Mouse (Mus musculus): ENCODE measurements at regions not wholly inside any gene's neighbourhood (a gene's known extent, or its start where the extent isn't known, plus 50 kb on each side); places are given as distances from the start of the nearest gene placed in this dataset.
"Not testable (repeated sequence)": the region's sequence is repeated elsewhere in the genome, so short reads cannot be mapped to it uniquely, and the experiment has no call there.

GRCm38 (mm10) chr17:48688944-48689343 is 234.2 kb downstream of the Unc5cl start:
- H3K27me3 ChIP-seq (ENCODE audit: control insufficient read depth, insufficient read depth, low read length), result no peaks in the 10 kb centered on the region
- no peaks in the 10 kb centered on the region for H3K4me1 ChIP-seq (ENCODE audit: control insufficient read depth, insufficient read depth, low read length)
- no peak overlapping the region for H3K4me2 ChIP-seq (ENCODE audit: low read depth, low read length)
- 65% methylated on average over 2 of the region's 2 CpGs for WGBS
- no peaks in the 10 kb centered on the region for H3K9me3 ChIP-seq (replicated peaks; ENCODE audit: control insufficient read depth, low read length)
- no peak overlapping the region for H3K9ac ChIP-seq (ENCODE audit: low read length)
- H3K36me3 ChIP-seq (ENCODE audit: control insufficient read depth, insufficient read depth), result no peaks in the 10 kb centered on the region
- H3K27ac ChIP-seq (ENCODE audit: low read length), result no peak overlapping the region
- no peak for ATAC-seq (replicated peaks; ENCODE audit: extremely low read depth, insufficient read depth, low FRiP score)
- no peak overlapping the region for H3K4me3 ChIP-seq (ENCODE audit: low read length)

GRCm38 (mm10) chr17:48698456-48698855 is 233.7 kb upstream of the Lrfn2 start:
- peaks cover 9% of the 10 kb centered on the region; the same call in 1 of the 2 replicates for H3K9me3 ChIP-seq (replicated peaks; ENCODE audit: control insufficient read depth, low read length)
- 61% methylated on average over 5 of the region's 5 CpGs for WGBS
- H3K36me3 ChIP-seq (ENCODE audit: control insufficient read depth, insufficient read depth), result no peaks in the 10 kb centered on the region
- no peak for ATAC-seq (replicated peaks; ENCODE audit: extremely low read depth, insufficient read depth, low FRiP score)
- no peak overlapping the region for H3K4me2 ChIP-seq (ENCODE audit: low read depth, low read length)
- H3K27ac ChIP-seq (ENCODE audit: low read length), result no peak overlapping the region
- H3K4me3 ChIP-seq (ENCODE audit: low read length), result no peak overlapping the region
- H3K27me3 ChIP-seq (ENCODE audit: control insufficient read depth, insufficient read depth, low read length), result no peaks in the 10 kb centered on the region
- H3K9ac ChIP-seq (ENCODE audit: low read length), result no peak overlapping the region
- H3K4me1 ChIP-seq (ENCODE audit: control insufficient read depth, insufficient read depth, low read length), result no peaks in the 10 kb centered on the region

- no peak for ATAC-seq (replicated peaks; ENCODE audit: extremely low read depth, insufficient read depth, low FRiP score)
- Histone ChIP-seq H3K9ac (ENCODE audit: low read length) (no peak overlapping the region), H3K4me1 (ENCODE audit: control insufficient read depth, insufficient read depth, low read length) (no peaks in the 10 kb centered on the region), H3K4me2 (ENCODE audit: low read depth, low read length) (no peak overlapping the region), H3K27ac (ENCODE audit: low read length) (no peak overlapping the region), H3K4me3 (ENCODE audit: low read length) (no peak overlapping the region), H3K9me3 (replicated peaks; ENCODE audit: control insufficient read depth, low read length) (peaks cover 9% of the 10 kb centered on the region; the same call in 1 of the 2 replicates), H3K27me3 (ENCODE audit: control insufficient read depth, insufficient read depth, low read length) (no peaks in the 10 kb centered on the region), H3K36me3 (ENCODE audit: control insufficient read depth, insufficient read depth) (no peaks in the 10 kb centered on the region)
- 26% methylated on average over 10 of the region's 10 CpGs for WGBS
Measured at GRCm38 (mm10) chr17:48700591-48700990, 231.6 kb upstream of the Lrfn2 start.

- H3K27me3 ChIP-seq (ENCODE audit: control insufficient read depth, insufficient read depth, low read length), result no peaks in the 10 kb centered on the region
- WGBS, result 69% methylated on average over 4 of the region's 4 CpGs
- no peak overlapping the region for H3K27ac ChIP-seq (ENCODE audit: low read length)
- no peaks in the 10 kb centered on the region for H3K4me1 ChIP-seq (ENCODE audit: control insufficient read depth, insufficient read depth, low read length)
- no peak overlapping the region for H3K4me3 ChIP-seq (ENCODE audit: low read length)
- ATAC-seq (replicated peaks; ENCODE audit: extremely low read depth, insufficient read depth, low FRiP score), result no peak
- no peaks in the 10 kb centered on the region for H3K36me3 ChIP-seq (ENCODE audit: control insufficient read depth, insufficient read depth)
- no peak overlapping the region for H3K4me2 ChIP-seq (ENCODE audit: low read depth, low read length)
- H3K9me3 ChIP-seq (replicated peaks; ENCODE audit: control insufficient read depth, low read length), result no peaks in the 10 kb centered on the region
- H3K9ac ChIP-seq (ENCODE audit: low read length), result no peak overlapping the region
Measured at GRCm38 (mm10) chr17:48720506-48720905, 211.7 kb upstream of the Lrfn2 start.

- H3K4me2 ChIP-seq (ENCODE audit: low read depth, low read length), result no peak overlapping the region
- no peak overlapping the region for H3K27ac ChIP-seq (ENCODE audit: low read length)
- 57% methylated on average over 10 of the region's 10 CpGs for WGBS
- no peak overlapping the region for H3K9ac ChIP-seq (ENCODE audit: low read length)
- H3K9me3 ChIP-seq (replicated peaks; ENCODE audit: control insufficient read depth, low read length), result no peaks in the 10 kb centered on the region
- ATAC-seq (replicated peaks; ENCODE audit: extremely low read depth, insufficient read depth, low FRiP score), result no peak
- no peak overlapping the region for H3K4me3 ChIP-seq (ENCODE audit: low read length)
- peaks cover 2% of the 10 kb centered on the region; the same call in 1 of the 2 replicates for H3K27me3 ChIP-seq (ENCODE audit: control insufficient read depth, insufficient read depth, low read length)
- H3K4me1 ChIP-seq (ENCODE audit: control insufficient read depth, insufficient read depth, low read length), result no peaks in the 10 kb centered on the region
- no peaks in the 10 kb centered on the region for H3K36me3 ChIP-seq (ENCODE audit: control insufficient read depth, insufficient read depth)
Measured at GRCm38 (mm10) chr17:48723286-48723685, 208.9 kb upstream of the Lrfn2 start.

GRCm38 (mm10) chr17:48724513-48725112 is 207.6 kb upstream of the Lrfn2 start:
- Histone ChIP-seq H3K4me2 (ENCODE audit: low read depth, low read length) (no peak overlapping the region), H3K9ac (ENCODE audit: low read length) (no peak overlapping the region), H3K4me3 (ENCODE audit: low read length) (no peak overlapping the region), H3K36me3 (ENCODE audit: control insufficient read depth, insufficient read depth) (no peaks in the 10 kb centered on the region), H3K27me3 (ENCODE audit: control insufficient read depth, insufficient read depth, low read length) (peaks cover 2% of the 10 kb centered on the region; the same call in 1 of the 2 replicates), H3K27ac (ENCODE audit: low read length) (no peak overlapping the region), H3K4me1 (ENCODE audit: control insufficient read depth, insufficient read depth, low read length) (no peaks in the 10 kb centered on the region), H3K9me3 (replicated peaks; ENCODE audit: control insufficient read depth, low read length) (no peaks in the 10 kb centered on the region)
- no peak for ATAC-seq (replicated peaks; ENCODE audit: extremely low read depth, insufficient read depth, low FRiP score)
- 74% methylated on average over 11 of the region's 11 CpGs for WGBS

GRCm38 (mm10) chr17:48726460-48726859 is 205.7 kb upstream of the Lrfn2 start:
- Histone ChIP-seq H3K9me3 (replicated peaks; ENCODE audit: control insufficient read depth, low read length) (no peaks in the 10 kb centered on the region), H3K4me1 (ENCODE audit: control insufficient read depth, insufficient read depth, low read length) (no peaks in the 10 kb centered on the region), H3K9ac (ENCODE audit: low read length) (no peak overlapping the region), H3K36me3 (ENCODE audit: control insufficient read depth, insufficient read depth) (no peaks in the 10 kb centered on the region), H3K4me2 (ENCODE audit: low read depth, low read length) (no peak overlapping the region), H3K27me3 (ENCODE audit: control insufficient read depth, insufficient read depth, low read length) (peaks cover 2% of the 10 kb centered on the region; the same call in 1 of the 2 replicates), H3K27ac (ENCODE audit: low read length) (no peak overlapping the region), H3K4me3 (ENCODE audit: low read length) (no peak overlapping the region)
- peak; percentile 60 for ATAC-seq (replicated peaks; ENCODE audit: extremely low read depth, insufficient read depth, low FRiP score)
- 14% methylated on average over 3 of the region's 3 CpGs for WGBS

- Histone ChIP-seq H3K4me3 (ENCODE audit: low read length) (no peak overlapping the region), H3K4me2 (ENCODE audit: low read depth, low read length) (no peak overlapping the region), H3K27me3 (ENCODE audit: control insufficient read depth, insufficient read depth, low read length) (no peaks in the 10 kb centered on the region), H3K9ac (ENCODE audit: low read length) (no peak overlapping the region), H3K9me3 (replicated peaks; ENCODE audit: control insufficient read depth, low read length) (no peaks in the 10 kb centered on the region), H3K36me3 (ENCODE audit: control insufficient read depth, insufficient read depth) (no peaks in the 10 kb centered on the region), H3K27ac (ENCODE audit: low read length) (no peak overlapping the region), H3K4me1 (ENCODE audit: control insufficient read depth, insufficient read depth, low read length) (no peaks in the 10 kb centered on the region)
- no peak for ATAC-seq (replicated peaks; ENCODE audit: extremely low read depth, insufficient read depth, low FRiP score)
- WGBS, result 84% methylated on average over 9 of the region's 9 CpGs
Measured at GRCm38 (mm10) chr17:48733801-48734200, 198.4 kb upstream of the Lrfn2 start.

GRCm38 (mm10) chr17:48737181-48737580 is 195.0 kb upstream of the Lrfn2 start:
- H3K4me1 ChIP-seq (ENCODE audit: control insufficient read depth, insufficient read depth, low read length); H3K9me3 ChIP-seq (replicated peaks; ENCODE audit: control insufficient read depth, low read length); ATAC-seq (replicated peaks; ENCODE audit: extremely low read depth, insufficient read depth, low FRiP score); H3K27me3 ChIP-seq (ENCODE audit: control insufficient read depth, insufficient read depth, low read length); H3K27ac ChIP-seq (ENCODE audit: low read length); H3K4me2 ChIP-seq (ENCODE audit: low read depth, low read length); H3K4me3 ChIP-seq (ENCODE audit: low read length); H3K36me3 ChIP-seq (ENCODE audit: control insufficient read depth, insufficient read depth); H3K9ac ChIP-seq (ENCODE audit: low read length): not testable (repeated sequence)
- WGBS, result 62% methylated on average over 2 of the region's 2 CpGs
